Mouse (Mus musculus) heart, embryonic 15.5 days (tissue): ENCODE data around the gene 2810408A11Rik. TPM values are rescaled to one million over a fixed set of nuclear protein-coding genes. Genes with fewer than 3 reads are reported as not detected.

Experiments
- ATAC-seq: fragments of 200-750 bp; cut with Nextera tagmentation; replicated peaks from 2 replicates; pipeline ENCODE4 v1.8.0; 2017; ENCODE audit warnings: low read depth, moderate TSS enrichment; ENCODE audit not compliant: insufficient number of reproducible peaks, insufficient read depth, low FRiP score
- H3K27ac ChIP-seq: fragments of 300-500 bp; sonication (generic); 2 replicates; pipeline ENCODE4 v1.5.1; 2015; ENCODE audit warnings: mild to moderate bottlenecking, inconsistent platforms
- H3K27me3 ChIP-seq: fragments of 300-500 bp; sonication (generic); 2 replicates; pipeline ENCODE4 v1.6.1; 2015; ENCODE audit warnings: inconsistent platforms
- H3K36me3 ChIP-seq: fragments of 300-500 bp; sonication (generic); 2 replicates; pipeline ENCODE4 v1.6.1; 2015; ENCODE audit warnings: mild to moderate bottlenecking, inconsistent platforms
- H3K4me1 ChIP-seq: fragments of 300-500 bp; sonication (generic); replicated peaks from 2 replicates; pipeline ENCODE4 v1.6.1; 2015; ENCODE audit warnings: inconsistent platforms
- H3K4me2 ChIP-seq: fragments of 300-500 bp; sonication (generic); 2 replicates; pipeline ENCODE4 v1.6.1; 2015; ENCODE audit warnings: inconsistent platforms, mild to moderate bottlenecking, moderate library complexity
- H3K4me3 ChIP-seq: fragments of 300-500 bp; sonication (generic); 2 replicates; pipeline ENCODE4 v1.5.1; 2015; ENCODE audit warnings: mild to moderate bottlenecking, inconsistent platforms
- H3K9ac ChIP-seq: fragments of 300-500 bp; sonication (generic); 2 replicates; pipeline ENCODE4 v1.6.1; 2015; ENCODE audit warnings: mild to moderate bottlenecking, inconsistent platforms
- H3K9me3 ChIP-seq: fragments of 300-500 bp; sonication (generic); replicated peaks from 2 replicates; pipeline ENCODE4 v1.6.1; 2016; ENCODE audit warnings: inconsistent platforms
- WGBS: fragments of 180-500 bp; shearing (Covaris S2); methylation state at CpG from one replicate; pipeline ENCODE4 v1.1.7; 2015; ENCODE audit warnings: mixed read lengths; 5-methylcytosine and 5-hydroxymethylcytosine counted together
- polyA plus RNA-seq: library from polyadenylated mRNA; unstranded; fragments of >200 nt; fragmentation: Nextera tagmentation; extraction: Ambion mirVana; gene quantifications from 2 replicates; pipeline ENCODE4 v1.2.1, GENCODE M21; 2015

The 2810408A11Rik gene
- polyA plus RNA-seq, 1 experiment from 2014 or later, result 3.7 TPM

DNA sequence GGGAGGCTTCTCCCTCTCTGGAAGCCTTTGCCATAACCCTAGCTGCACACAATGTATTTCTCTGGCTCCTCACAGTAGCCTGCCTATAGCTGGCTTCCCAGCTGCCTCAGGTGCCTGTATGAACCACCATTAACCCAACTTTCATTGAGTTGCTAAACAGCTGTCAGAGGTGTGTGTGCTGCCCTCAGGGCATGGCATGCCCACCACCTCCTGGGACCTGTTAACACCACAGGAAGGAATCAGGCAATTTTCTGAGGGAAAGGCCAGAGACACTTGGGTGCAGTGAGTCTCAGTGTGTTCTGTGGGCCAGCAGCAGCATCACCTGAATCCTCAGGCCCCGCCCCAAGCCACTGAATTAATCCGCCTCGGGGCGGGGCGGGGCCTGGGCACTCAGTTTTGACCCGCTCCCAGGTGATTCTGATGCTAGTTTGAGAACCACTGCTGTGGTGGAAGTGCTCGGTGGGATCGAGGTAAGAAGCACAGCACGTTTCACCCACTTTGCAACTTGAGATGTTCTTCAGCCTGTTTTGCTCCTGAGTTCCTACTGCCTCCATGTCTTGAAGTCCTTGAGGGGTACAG is 37.7 kb upstream of the 2810408A11Rik start:
- H3K4me1 ChIP-seq, result peaks cover 41% of the 10 kb centered on the region
- no peaks in the 10 kb centered on the region for H3K9me3 ChIP-seq
- no peak overlapping the region for H3K4me2 ChIP-seq
- 36% methylated on average over 9 of the region's 9 CpGs for WGBS
- H3K27ac ChIP-seq, result no peak overlapping the region
- ATAC-seq, result no peak
- no peak overlapping the region for H3K9ac ChIP-seq
- peaks cover 26% of the 10 kb centered on the region for H3K27me3 ChIP-seq
- no peaks in the 10 kb centered on the region; the same call in 1 of the 2 replicates for H3K36me3 ChIP-seq
- no peak overlapping the region for H3K4me3 ChIP-seq

DNA sequence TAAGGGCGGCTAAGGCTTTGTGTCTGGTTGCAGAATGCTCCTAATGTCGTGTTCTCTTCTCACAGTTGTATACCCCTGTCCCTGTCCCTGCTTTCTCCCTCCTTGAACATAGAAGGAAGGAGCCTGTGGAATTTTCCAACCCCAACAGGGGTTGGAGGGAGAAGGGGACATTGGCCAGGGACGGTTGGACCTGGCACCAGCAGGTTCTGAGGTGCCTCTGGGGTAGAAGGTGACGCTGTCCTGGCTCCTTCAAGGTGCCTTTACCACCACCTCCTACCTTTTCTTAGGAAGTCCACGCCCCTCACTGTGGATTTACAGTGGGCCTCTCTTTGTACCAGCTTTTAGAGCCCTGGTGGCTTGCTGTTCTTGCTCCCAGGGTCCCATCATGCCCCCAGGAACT is 37.0 kb upstream of the 2810408A11Rik start:
- Histone ChIP-seq H3K36me3 (no peaks in the 10 kb centered on the region; the same call in 1 of the 2 replicates), H3K27me3 (peaks cover 26% of the 10 kb centered on the region), H3K4me1 (peaks cover 41% of the 10 kb centered on the region), H3K4me2 (no peak overlapping the region), H3K9ac (no peak overlapping the region), H3K4me3 (no peak overlapping the region), H3K27ac (peak overlapping the region; percentile 61), H3K9me3 (no peaks in the 10 kb centered on the region)
- WGBS, result 53% methylated on average over 5 of the region's 5 CpGs
- no peak for ATAC-seq

DNA sequence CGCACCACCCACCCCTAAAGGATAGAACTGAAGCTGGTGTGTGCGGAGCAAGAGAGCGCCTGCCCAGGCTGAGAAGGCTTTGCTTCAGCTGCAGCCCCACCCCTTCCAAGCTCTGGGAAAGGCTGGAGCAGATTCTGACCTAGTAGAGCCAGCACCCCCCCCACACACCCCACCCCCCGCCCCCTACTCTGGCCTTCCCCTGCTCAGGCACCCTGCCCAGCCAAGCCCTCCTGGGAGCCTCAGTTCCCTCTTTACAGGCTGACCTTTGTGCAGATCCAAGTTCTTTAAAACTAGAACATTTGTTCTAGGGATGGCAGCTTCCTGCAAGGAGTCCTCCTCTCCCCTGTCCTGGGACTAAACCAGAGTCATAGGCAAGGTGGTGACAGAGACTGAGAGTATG is 36.6 kb upstream of the 2810408A11Rik start:
- no peaks in the 10 kb centered on the region for H3K9me3 ChIP-seq
- peaks cover 26% of the 10 kb centered on the region for H3K27me3 ChIP-seq
- no peaks in the 10 kb centered on the region for H3K36me3 ChIP-seq
- peak overlapping the region; percentile 100 for H3K4me2 ChIP-seq
- 40% methylated on average over 4 of the region's 4 CpGs for WGBS
- H3K4me3 ChIP-seq, result 0 out of 2 replicates have a peak overlapping the region, but pooled peaks have one; percentile 61
- no peak for ATAC-seq
- no peak overlapping the region for H3K9ac ChIP-seq
- peak overlapping the region; percentile 61 for H3K27ac ChIP-seq
- peaks cover 41% of the 10 kb centered on the region for H3K4me1 ChIP-seq

DNA sequence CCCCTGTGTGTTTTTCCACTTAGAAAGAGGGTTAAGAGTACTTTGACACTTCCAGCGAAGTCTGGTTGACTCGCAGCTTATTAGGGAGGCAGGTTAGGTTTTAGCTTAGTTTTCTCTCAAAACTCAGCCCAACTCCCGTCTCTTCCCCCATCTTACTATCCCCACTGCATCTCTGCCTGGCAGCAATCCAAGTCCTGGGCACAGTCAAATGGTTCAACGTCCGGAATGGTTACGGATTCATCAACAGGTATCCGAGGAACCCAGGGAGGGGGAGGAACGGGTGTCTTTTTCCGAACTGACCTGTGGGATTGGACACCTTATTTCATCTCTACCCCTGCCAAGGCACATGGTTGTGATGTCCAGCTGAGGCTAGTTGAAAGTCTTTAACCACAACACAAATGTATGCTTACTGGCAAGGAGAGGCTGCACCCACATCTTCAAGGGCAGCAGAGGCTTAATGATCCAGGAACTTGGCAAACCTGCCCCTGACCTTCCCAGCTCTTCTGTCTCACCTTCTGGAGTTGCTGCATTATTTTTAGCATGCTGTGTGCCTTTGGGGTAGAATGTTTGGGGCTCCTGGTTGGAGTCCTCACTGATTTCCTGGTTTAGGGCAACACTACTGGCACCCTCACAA is 36.0 kb upstream of the 2810408A11Rik start:
- Histone ChIP-seq H3K4me2 (peak overlapping the region; percentile 100), H3K9me3 (no peaks in the 10 kb centered on the region), H3K27ac (peak overlapping the region; percentile 61), H3K4me3 (peak overlapping the region; percentile 61), H3K9ac (no peak overlapping the region), H3K4me1 (peaks cover 41% of the 10 kb centered on the region), H3K36me3 (no peaks in the 10 kb centered on the region), H3K27me3 (peaks cover 26% of the 10 kb centered on the region)
- no peak for ATAC-seq
- 41% methylated on average over 9 of the region's 9 CpGs for WGBS

DNA sequence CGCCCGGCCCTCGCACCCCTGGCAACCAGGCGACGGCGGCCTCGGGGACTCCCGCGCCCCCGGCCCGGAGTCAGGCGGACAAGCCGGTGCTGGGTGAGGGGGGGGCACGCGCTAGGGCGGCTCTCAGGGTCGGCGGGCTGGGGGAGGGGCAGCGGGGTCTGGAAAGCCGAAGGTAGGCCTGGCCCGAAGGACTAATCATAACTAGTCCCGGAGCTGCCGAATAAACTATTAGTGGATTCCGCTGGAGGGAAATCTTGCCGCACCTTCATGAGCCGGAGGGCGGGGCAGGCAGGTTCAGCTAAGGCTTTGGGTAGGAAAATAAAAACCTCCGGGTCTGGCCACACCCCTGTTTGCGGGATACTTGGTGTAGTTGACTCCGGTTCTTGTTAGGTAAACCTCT is 35.4 kb upstream of the 2810408A11Rik start:
- no peak for ATAC-seq
- 3% methylated on average over 30 of the region's 30 CpGs for WGBS
- H3K9me3 ChIP-seq, result no peaks in the 10 kb centered on the region

DNA sequence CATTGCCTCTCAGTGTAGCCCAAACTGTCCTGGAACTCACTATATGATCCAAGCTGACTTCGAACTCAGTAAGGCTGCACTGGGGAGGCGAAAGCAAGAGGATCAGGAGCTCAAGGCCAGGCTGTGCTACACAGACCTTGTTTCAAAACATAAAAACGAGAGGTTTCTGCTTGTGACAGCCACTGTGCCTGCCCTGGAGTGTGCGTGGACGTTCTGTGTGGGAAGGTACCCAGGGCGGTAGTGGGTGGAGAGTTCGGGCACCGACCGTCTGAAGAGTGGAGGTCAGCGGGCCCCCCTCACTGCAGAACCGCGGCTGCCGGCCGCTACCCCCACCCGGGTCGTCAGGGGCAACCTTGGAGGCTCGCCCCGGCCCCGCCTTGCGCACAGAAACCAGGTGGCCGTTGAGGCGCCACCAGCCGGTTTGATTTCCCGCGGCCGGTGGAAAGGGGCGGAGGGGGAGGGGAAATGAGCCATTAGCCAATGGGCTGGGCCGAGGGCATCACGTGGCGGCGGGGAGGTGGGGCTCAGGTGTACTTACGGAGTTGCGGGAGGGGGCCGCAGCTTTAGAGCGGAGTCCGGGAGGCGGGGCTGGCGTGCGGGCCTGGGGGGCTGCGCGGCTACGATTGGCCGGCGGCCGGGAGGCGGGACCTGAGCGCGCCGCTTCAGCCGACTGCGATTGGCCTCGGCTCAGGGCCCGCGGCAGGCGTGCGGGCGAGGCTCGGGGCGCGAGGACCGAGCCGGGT is 34.5 kb upstream of the 2810408A11Rik start, which contains the start of gene Ybx2:
Gene Ybx2, plus strand, starts transcription at position 660 of the 743 bp plus-strand sequence.
- Histone ChIP-seq H3K36me3 (no peaks in the 10 kb centered on the region), H3K27ac (peak within 1 kb of the TSS; percentile 61; the same call in 1 of the 2 replicates), H3K27me3 (peaks cover 26% of the 10 kb centered on the region), H3K4me3 (peak within 1 kb of the TSS; percentile 61), H3K9ac (peak within 1 kb of the TSS; percentile 67), H3K9me3 (no peaks in the 10 kb centered on the region), H3K4me2 (peak within 1 kb of the TSS; percentile 100), H3K4me1 (peaks cover 41% of the 10 kb centered on the region)
- WGBS, result 2% methylated on average over 60 of the region's 62 CpGs
- peak; percentile 79 for ATAC-seq

More for the DNA sequence above, 35.4 kb upstream of the 2810408A11Rik start:
- Histone ChIP-seq H3K27ac (peak overlapping the region; percentile 59; the same call in 1 of the 2 replicates), H3K4me1 (peaks cover 41% of the 10 kb centered on the region), H3K27me3 (peaks cover 26% of the 10 kb centered on the region), H3K4me2 (peak overlapping the region; percentile 100), H3K4me3 (peak overlapping the region; percentile 61), H3K36me3 (no peaks in the 10 kb centered on the region), H3K9ac (peak overlapping the region; percentile 67)

DNA sequence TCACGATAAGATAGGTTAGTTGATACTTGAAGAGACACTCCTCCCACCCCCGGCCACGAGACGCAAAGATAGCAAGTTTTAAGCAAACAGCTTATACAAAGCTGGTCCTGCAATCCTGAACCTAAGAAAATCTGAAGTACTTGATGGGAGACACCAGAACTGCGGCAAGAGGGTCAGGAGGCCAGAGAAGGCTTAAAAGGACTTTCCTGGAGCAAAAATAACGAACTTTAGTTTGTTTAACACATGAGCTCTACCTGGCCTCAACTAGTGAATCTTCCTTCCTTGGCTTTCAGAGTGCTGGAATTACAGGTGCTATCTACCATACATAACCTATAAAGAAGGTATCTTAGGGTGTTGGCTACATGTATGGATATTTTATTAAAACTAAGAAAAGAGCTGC is 33.9 kb upstream of the 2810408A11Rik start:
- Histone ChIP-seq H3K4me2 (peak overlapping the region; percentile 58), H3K4me1 (peaks cover 41% of the 10 kb centered on the region), H3K9me3 (no peaks in the 10 kb centered on the region), H3K27ac (no peak overlapping the region), H3K4me3 (peak overlapping the region; percentile 61), H3K9ac (peak overlapping the region; percentile 28; the same call in 1 of the 2 replicates), H3K27me3 (peaks cover 22% of the 10 kb centered on the region), H3K36me3 (no peaks in the 10 kb centered on the region)
- no peak for ATAC-seq
- WGBS, result 18% methylated on average over 6 of the region's 6 CpGs

DNA sequence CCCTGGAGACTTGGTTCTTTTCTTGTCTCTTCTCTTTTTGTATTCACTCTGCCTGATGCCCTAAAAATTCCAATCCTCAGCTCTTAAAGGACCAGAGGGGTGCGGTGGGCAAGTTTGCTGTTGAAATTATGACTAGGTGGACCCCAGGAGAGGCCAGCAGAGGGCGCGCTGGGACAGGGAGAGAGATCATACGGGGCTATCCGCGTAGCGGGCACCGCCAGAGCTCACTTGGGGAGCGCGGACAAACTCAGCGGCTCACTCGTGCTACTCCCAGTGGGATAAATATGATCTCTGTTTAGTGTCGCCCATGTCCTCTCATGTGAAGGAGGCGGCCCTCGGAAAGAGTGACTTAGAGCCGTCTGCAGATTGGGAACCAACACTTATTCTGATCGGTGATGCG is 33.4 kb upstream of the 2810408A11Rik start:
- peaks cover 41% of the 10 kb centered on the region for H3K4me1 ChIP-seq
- no peaks in the 10 kb centered on the region for H3K9me3 ChIP-seq
- ATAC-seq, result 0 out of 2 replicates have a peak, but pooled peaks have one; percentile 32
- no peak overlapping the region for H3K27ac ChIP-seq
- H3K36me3 ChIP-seq, result no peaks in the 10 kb centered on the region
- H3K4me3 ChIP-seq, result peak overlapping the region; percentile 28
- H3K27me3 ChIP-seq, result peaks cover 21% of the 10 kb centered on the region
- H3K4me2 ChIP-seq, result peak overlapping the region; percentile 58
- peak overlapping the region; percentile 28; the same call in 1 of the 2 replicates for H3K9ac ChIP-seq
- WGBS, result 1% methylated on average over 18 of the region's 18 CpGs

DNA sequence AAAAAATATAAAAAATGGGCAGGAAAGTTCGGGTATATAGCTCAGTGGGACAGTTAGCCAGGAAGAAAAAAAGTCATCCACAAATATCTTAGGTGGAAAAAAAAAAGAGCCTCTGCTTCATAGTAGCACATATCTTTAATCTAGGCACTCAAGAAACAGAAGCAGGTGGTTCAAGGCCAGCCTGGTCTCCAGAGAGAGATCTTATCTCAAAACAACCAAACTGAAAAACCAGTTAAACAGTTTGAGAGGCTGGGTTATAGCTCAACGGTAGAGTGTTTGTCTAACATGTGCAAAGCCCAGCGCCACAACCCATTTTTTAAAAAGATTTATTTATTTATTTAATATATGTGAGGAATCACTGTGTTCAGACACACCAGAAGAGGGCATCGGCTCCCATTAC is 32.3 kb upstream of the 2810408A11Rik start:
- no peak for ATAC-seq
- Histone ChIP-seq H3K27me3 (peaks cover 14% of the 10 kb centered on the region), H3K4me2 (no peak overlapping the region), H3K36me3 (no peaks in the 10 kb centered on the region), H3K4me1 (peaks cover 37% of the 10 kb centered on the region), H3K4me3 (no peak overlapping the region), H3K27ac (no peak overlapping the region), H3K9ac (no peak overlapping the region), H3K9me3 (no peaks in the 10 kb centered on the region)
- WGBS, result 65% methylated on average over 4 of the region's 4 CpGs

DNA sequence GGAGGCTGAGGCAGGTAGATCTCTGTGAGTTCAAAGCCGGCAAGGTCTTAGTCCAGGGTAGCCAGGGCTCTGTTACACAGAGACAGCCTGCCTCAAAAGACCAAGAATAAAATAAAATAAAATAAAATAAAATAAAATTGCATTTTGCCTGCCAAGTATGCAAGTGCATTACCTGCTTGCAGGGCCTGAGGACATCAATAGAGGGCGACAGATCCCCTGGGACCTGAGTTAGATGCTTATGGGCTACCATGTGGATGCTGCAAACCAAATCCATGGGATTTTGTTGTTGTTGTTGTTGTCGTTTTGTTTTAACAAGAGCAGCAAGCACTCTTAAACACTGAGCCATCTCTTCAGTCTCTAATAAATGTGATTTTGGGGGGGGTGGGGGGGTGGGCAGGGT is 31.5 kb upstream of the 2810408A11Rik start:
- Histone ChIP-seq H3K36me3 (no peaks in the 10 kb centered on the region), H3K9ac (no peak overlapping the region), H3K4me3 (no peak overlapping the region), H3K27ac (no peak overlapping the region), H3K4me1 (peaks cover 29% of the 10 kb centered on the region), H3K9me3 (no peaks in the 10 kb centered on the region), H3K4me2 (no peak overlapping the region), H3K27me3 (peaks cover 11% of the 10 kb centered on the region)
- WGBS, result 38% methylated on average over 3 of the region's 3 CpGs
- ATAC-seq, result no peak

DNA sequence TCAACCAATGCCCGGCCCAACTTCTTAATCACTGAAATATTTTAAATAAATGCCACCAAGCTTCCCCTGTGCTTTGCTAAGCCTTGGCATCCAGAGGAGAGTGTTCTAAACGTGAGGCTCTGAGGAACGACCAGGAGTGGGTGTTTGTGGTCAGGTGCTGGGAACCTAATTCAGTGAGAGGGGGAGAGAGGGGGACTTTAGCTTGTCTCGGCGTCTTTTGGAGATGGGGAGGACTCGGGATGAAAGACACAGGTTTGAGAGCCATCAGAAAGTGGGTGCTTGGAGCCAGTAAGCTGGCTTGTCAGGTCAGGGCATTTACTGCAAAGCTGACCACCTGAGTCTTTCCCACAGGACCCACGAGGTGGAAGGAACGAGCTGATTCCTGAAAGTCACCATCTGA is 31.0 kb upstream of the 2810408A11Rik start:
- no peak for ATAC-seq
- H3K27ac ChIP-seq, result no peak overlapping the region
- WGBS, result 60% methylated on average over 8 of the region's 8 CpGs
- no peak overlapping the region for H3K9ac ChIP-seq
- H3K27me3 ChIP-seq, result peaks cover 11% of the 10 kb centered on the region
- no peak overlapping the region for H3K4me3 ChIP-seq
- no peak overlapping the region for H3K4me2 ChIP-seq
- peaks cover 24% of the 10 kb centered on the region for H3K4me1 ChIP-seq
- no peaks in the 10 kb centered on the region for H3K36me3 ChIP-seq
- H3K9me3 ChIP-seq, result no peaks in the 10 kb centered on the region
